Mouse (Mus musculus): Measurements from ENCODE around the gene Lmod3. TPM values are rescaled to one million over a fixed set of nuclear protein-coding genes. Genes with fewer than 3 reads are reported as not detected.

Gene Lmod3
- polyA plus RNA-seq, 1 experiment from 2014 or later = 0.69 TPM

DNA sequence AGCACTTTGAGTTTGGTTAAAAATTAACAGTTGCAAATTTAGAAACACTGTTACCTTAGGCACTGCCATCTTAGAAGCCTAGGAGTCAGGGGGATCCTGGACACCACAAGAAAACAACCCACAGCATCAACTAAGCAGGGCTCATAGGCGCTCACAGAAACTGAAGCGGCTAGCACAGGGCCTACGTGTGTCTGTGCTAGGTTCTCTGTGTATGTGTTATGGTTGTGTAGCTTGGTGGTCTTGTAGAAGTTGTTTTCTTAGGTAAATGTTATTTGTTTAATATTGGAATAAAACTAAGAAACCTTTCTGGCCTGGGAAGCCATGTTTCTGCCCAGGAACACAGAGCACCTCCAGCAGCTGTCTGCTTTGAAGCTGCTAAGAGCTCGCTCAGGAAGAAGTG is 42.8 kb downstream of the Lmod3 start:
- Histone ChIP-seq H3K27me3 (ENCODE audit: control insufficient read depth, insufficient read depth, low read depth, low read length) (no peaks in the 10 kb centered on the region), H3K4me2 (ENCODE audit: low read depth, low read length) (no peak overlapping the region), H3K9ac (ENCODE audit: low read length) (no peak overlapping the region), H3K27ac (ENCODE audit: low read length) (no peak overlapping the region), H3K36me3 (ENCODE audit: control insufficient read depth, insufficient read depth, low read length) (no peaks in the 10 kb centered on the region), H3K9me3 (ENCODE audit: control insufficient read depth, low read length) (no peaks in the 10 kb centered on the region), H3K4me1 (replicated peaks; ENCODE audit: control insufficient read depth, insufficient read depth, low read length) (peaks cover 15% of the 10 kb centered on the region), H3K4me3 (ENCODE audit: low read length) (no peak overlapping the region)
- WGBS = 89% methylated on average over 4 of the region's 4 CpGs
- no peak for ATAC-seq (ENCODE audit: low read depth)

DNA sequence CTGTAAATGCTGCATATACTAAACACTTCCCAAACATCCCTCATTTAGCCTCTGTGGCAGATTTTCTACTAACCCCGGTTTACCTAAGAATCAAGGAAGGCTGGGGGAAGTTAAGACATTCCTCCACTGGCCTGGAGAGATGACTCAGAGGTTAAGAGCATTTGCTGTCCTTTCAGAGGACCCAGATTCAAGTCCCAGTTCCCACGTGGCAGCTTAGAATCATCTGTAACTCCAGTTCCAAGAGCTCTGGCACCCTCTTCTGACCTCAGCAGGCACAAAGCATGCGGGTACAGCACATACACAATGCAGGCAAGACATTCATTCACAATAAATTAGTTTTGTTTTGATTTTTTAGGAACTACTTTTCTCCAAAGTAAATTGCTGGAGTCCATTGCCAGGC is 43.4 kb downstream of the Lmod3 start:
- no peak overlapping the region for H3K27ac ChIP-seq (ENCODE audit: low read length)
- H3K9me3 ChIP-seq (ENCODE audit: control insufficient read depth, low read length) = no peaks in the 10 kb centered on the region
- no peaks in the 10 kb centered on the region for H3K27me3 ChIP-seq (ENCODE audit: control insufficient read depth, insufficient read depth, low read depth, low read length)
- H3K9ac ChIP-seq (ENCODE audit: low read length) = no peak overlapping the region
- H3K36me3 ChIP-seq (ENCODE audit: control insufficient read depth, insufficient read depth, low read length) = no peaks in the 10 kb centered on the region
- ATAC-seq (ENCODE audit: low read depth) = no peak
- H3K4me3 ChIP-seq (ENCODE audit: low read length) = no peak overlapping the region
- peaks cover 21% of the 10 kb centered on the region for H3K4me1 ChIP-seq (replicated peaks; ENCODE audit: control insufficient read depth, insufficient read depth, low read length)
- no peak overlapping the region for H3K4me2 ChIP-seq (ENCODE audit: low read depth, low read length)
- WGBS = 46% methylated on average over 3 of the region's 3 CpGs

DNA sequence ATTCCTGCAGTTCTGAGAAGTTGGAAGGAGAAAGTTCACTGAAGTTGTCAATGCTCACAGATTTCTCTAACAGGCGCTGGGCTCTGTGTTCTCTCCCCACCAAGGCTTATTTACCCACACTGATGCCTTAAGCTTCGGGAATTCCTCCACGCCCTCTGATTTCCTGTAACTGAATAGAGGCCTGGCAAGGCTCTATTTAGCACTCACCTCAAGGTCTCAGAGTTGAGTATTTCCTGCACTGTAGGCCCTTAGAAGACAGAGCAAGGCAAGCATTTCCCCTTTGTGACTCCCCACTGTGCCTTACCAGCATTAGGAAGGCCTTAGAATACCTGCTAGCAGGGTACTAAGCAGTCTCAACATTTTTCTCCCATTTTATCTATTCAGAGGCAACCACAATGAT is 44.2 kb downstream of the Lmod3 start:
- 38% methylated on average over 3 of the region's 3 CpGs for WGBS
- no peak for ATAC-seq (ENCODE audit: low read depth)
- H3K9ac ChIP-seq (ENCODE audit: low read length) = no peak overlapping the region
- no peak overlapping the region for H3K4me3 ChIP-seq (ENCODE audit: low read length)
- no peaks in the 10 kb centered on the region for H3K9me3 ChIP-seq (ENCODE audit: control insufficient read depth, low read length)
- H3K27me3 ChIP-seq (ENCODE audit: control insufficient read depth, insufficient read depth, low read depth, low read length) = no peaks in the 10 kb centered on the region
- no peak overlapping the region for H3K4me2 ChIP-seq (ENCODE audit: low read depth, low read length)
- H3K27ac ChIP-seq (ENCODE audit: low read length) = peak overlapping the region; percentile 66
- H3K36me3 ChIP-seq (ENCODE audit: control insufficient read depth, insufficient read depth, low read length) = no peaks in the 10 kb centered on the region
- H3K4me1 ChIP-seq (replicated peaks; ENCODE audit: control insufficient read depth, insufficient read depth, low read length) = peaks cover 24% of the 10 kb centered on the region

DNA sequence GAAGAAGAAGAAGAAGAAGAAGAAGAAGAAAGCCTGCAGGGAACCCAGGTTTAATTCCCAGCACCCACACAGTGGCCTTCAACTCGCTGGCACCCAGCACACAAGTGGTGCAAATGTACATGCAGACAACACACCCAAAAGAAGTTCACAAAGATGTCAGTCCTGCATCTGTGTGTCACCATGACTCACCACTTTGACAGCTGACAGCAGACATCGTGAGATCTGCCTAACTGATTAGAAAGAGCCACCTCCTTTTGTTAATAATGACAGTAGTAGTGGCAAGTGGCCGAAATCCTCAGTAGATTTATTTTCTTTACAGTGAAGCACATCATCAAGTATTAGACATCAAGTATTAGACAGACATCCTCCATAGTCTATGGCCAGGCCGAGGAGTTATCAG is 45.5 kb downstream of the Lmod3 start:
- Histone ChIP-seq H3K4me1 (replicated peaks; ENCODE audit: control insufficient read depth, insufficient read depth, low read length) (peaks cover 24% of the 10 kb centered on the region), H3K4me3 (ENCODE audit: low read length) (no peak overlapping the region), H3K4me2 (ENCODE audit: low read depth, low read length) (no peak overlapping the region), H3K9me3 (ENCODE audit: control insufficient read depth, low read length) (no peaks in the 10 kb centered on the region), H3K27ac (ENCODE audit: low read length) (no peak overlapping the region), H3K27me3 (ENCODE audit: control insufficient read depth, insufficient read depth, low read depth, low read length) (no peaks in the 10 kb centered on the region), H3K36me3 (ENCODE audit: control insufficient read depth, insufficient read depth, low read length) (no peaks in the 10 kb centered on the region), H3K9ac (ENCODE audit: low read length) (no peak overlapping the region)
- ATAC-seq (ENCODE audit: low read depth) = no peak
- WGBS = 68% methylated on average over 4 of the region's 4 CpGs

DNA sequence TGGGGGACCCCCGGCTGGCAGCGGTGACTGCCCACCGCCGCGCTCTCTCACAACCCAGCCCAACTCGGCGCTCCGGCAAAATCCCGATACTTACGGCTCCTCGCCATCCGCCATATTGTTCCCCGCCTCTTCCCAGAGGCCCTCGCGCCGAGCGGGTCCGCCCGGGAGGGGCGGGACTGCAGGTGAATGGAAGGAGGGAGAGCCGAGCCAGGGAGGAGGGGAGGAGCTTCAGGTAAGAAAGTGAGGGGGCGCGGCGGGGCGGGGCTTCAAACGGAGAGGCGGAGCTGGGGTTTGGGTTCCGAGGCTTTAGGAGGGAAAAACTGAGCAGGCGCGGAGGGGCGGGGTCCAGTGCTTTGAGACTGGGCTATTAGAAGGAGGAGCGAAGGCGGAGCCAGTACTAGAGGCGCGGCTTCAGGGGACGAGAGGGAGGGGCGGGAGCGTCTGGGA is 47.1 kb downstream of the Lmod3 start, which contains the start of gene Uba3:
TSS of gene Uba3 (minus strand) at position 209 of the 447 bp plus-strand sequence.
- H3K9ac ChIP-seq (ENCODE audit: low read length) = peak within 1 kb of the TSS; percentile 95
- 1% methylated on average over 38 of the region's 38 CpGs for WGBS
- peak within 1 kb of the TSS; percentile 69 for H3K4me3 ChIP-seq (ENCODE audit: low read length)
- peak within 1 kb of the TSS; percentile 73 for H3K27ac ChIP-seq (ENCODE audit: low read length)
- ATAC-seq (ENCODE audit: low read depth) = peak; percentile 97
- H3K4me1 ChIP-seq (replicated peaks; ENCODE audit: control insufficient read depth, insufficient read depth, low read length) = peaks cover 20% of the 10 kb centered on the region
- H3K27me3 ChIP-seq (ENCODE audit: control insufficient read depth, insufficient read depth, low read depth, low read length) = no peaks in the 10 kb centered on the region
- peak within 1 kb of the TSS; percentile 78 for H3K4me2 ChIP-seq (ENCODE audit: low read depth, low read length)
- no peaks in the 10 kb centered on the region for H3K36me3 ChIP-seq (ENCODE audit: control insufficient read depth, insufficient read depth, low read length)
- H3K9me3 ChIP-seq (ENCODE audit: control insufficient read depth, low read length) = no peaks in the 10 kb centered on the region

DNA sequence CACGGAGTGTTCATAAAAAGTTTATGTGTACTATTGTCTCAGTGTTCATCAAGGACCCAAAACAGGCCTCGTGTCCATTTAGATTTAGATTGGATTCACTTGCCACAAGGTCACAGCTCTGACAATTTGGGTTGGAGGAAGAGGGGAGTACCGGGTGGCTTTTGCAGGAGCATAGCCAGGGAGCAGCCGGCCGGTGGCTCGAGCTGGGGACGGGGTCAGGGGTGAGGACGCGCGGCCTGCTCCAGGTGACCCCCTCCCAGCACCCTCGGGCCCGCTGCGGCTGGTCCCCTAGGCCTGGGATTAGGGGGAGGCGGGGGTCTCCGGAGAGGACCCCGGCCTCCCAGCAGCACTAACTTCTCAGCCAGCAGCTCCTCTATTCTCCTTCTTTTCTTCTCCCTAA is 47.6 kb downstream of the Lmod3 start:
- WGBS = under 1% methylated on average over 16 of the region's 16 CpGs
- Histone ChIP-seq H3K27ac (ENCODE audit: low read length) (peak overlapping the region; percentile 73), H3K36me3 (ENCODE audit: control insufficient read depth, insufficient read depth, low read length) (no peaks in the 10 kb centered on the region), H3K4me1 (replicated peaks; ENCODE audit: control insufficient read depth, insufficient read depth, low read length) (peaks cover 16% of the 10 kb centered on the region), H3K9ac (ENCODE audit: low read length) (peak overlapping the region; percentile 95), H3K27me3 (ENCODE audit: control insufficient read depth, insufficient read depth, low read depth, low read length) (no peaks in the 10 kb centered on the region), H3K9me3 (ENCODE audit: control insufficient read depth, low read length) (no peaks in the 10 kb centered on the region), H3K4me3 (ENCODE audit: low read length) (peak overlapping the region; percentile 69), H3K4me2 (ENCODE audit: low read depth, low read length) (peak overlapping the region; percentile 78)
- ATAC-seq (ENCODE audit: low read depth) = peak; percentile 43

DNA sequence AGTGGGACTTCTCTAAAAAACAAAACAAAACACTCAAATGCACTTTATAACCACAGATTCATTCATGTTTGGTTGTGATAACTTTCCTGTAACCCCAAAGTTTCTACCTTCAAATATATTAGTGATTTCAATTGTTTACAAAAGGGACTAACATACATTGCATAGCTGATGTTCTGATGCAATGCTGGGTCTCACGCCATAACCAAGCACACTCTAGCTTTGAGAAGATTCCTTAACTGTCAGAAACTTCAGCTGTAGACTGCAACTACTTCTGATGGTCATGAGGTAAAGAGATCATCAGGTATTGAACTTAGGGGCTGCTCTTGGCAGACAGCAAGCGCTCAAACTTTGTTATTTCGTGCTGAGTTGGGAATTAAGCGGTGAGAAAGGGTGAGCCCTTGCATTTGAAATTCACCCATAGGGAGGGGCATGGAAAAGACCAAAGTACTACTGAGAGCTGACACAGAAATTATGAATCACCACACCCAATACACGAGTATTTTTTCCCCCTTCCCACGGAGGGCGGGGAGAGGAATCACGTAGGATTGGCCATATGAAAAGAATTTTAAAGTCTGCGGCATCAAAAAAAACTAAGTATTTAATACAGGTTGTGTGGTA is 48.2 kb downstream of the Lmod3 start:
- ATAC-seq (ENCODE audit: low read depth) = no peak
- no peaks in the 10 kb centered on the region for H3K27me3 ChIP-seq (ENCODE audit: control insufficient read depth, insufficient read depth, low read depth, low read length)
- peaks cover 15% of the 10 kb centered on the region for H3K4me1 ChIP-seq (replicated peaks; ENCODE audit: control insufficient read depth, insufficient read depth, low read length)
- 7% methylated on average over 9 of the region's 9 CpGs for WGBS
- H3K9me3 ChIP-seq (ENCODE audit: control insufficient read depth, low read length) = no peaks in the 10 kb centered on the region
- H3K27ac ChIP-seq (ENCODE audit: low read length) = no peak overlapping the region
- H3K4me3 ChIP-seq (ENCODE audit: low read length) = peak overlapping the region; percentile 69
- peak overlapping the region; percentile 78 for H3K4me2 ChIP-seq (ENCODE audit: low read depth, low read length)
- H3K9ac ChIP-seq (ENCODE audit: low read length) = peak overlapping the region; percentile 95
- no peaks in the 10 kb centered on the region for H3K36me3 ChIP-seq (ENCODE audit: control insufficient read depth, insufficient read depth, low read length)

DNA sequence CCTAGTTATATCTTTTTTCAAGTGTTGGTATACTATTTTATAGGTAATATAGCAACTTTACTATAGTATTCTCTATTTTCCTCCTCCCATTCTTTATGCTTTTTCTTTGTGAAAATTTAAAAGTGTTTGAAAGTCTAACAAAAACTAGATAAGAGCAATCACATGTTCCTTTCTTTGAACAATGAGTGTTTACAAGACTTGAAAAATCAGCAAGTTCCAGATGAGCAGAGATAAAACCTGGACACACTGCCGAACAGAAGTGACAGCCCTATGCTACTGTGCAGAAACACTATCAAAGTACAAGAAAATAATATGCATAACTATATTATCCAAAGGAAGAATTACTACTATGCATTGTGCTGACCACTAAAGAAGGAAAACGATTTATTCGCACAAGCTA is 50.1 kb downstream of the Lmod3 start:
- Histone ChIP-seq H3K4me2 (ENCODE audit: low read depth, low read length) (no peak overlapping the region), H3K4me1 (replicated peaks; ENCODE audit: control insufficient read depth, insufficient read depth, low read length) (peaks cover 15% of the 10 kb centered on the region), H3K9ac (ENCODE audit: low read length) (no peak overlapping the region), H3K36me3 (ENCODE audit: control insufficient read depth, insufficient read depth, low read length) (peaks cover 5% of the 10 kb centered on the region; the same call in 1 of the 2 replicates), H3K9me3 (ENCODE audit: control insufficient read depth, low read length) (no peaks in the 10 kb centered on the region), H3K27ac (ENCODE audit: low read length) (no peak overlapping the region), H3K4me3 (ENCODE audit: low read length) (no peak overlapping the region), H3K27me3 (ENCODE audit: control insufficient read depth, insufficient read depth, low read depth, low read length) (no peaks in the 10 kb centered on the region)
- no peak for ATAC-seq (ENCODE audit: low read depth)
- 58% methylated on average over 3 of the region's 3 CpGs for WGBS

DNA sequence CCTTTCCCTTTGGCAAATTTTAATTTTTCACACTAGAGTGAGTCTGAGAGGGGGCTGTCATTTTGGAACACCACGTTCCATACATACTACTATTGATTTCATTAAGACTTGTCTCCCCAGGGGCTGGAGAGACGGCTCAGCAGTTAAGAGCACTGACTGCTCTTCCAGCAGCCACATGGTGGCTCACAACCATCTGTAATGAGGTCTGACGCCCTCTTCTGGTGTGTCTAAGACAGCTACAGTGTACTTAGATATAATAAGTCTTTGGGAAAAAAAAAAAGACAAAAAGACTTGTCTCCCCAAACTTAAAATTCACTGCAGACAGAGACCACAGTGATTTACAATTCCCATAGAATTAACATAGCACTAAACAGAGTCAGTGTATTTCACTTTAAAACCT is 52.1 kb downstream of the Lmod3 start:
- no peak overlapping the region for H3K4me2 ChIP-seq (ENCODE audit: low read depth, low read length)
- H3K4me3 ChIP-seq (ENCODE audit: low read length) = no peak overlapping the region
- peaks cover 16% of the 10 kb centered on the region for H3K36me3 ChIP-seq (ENCODE audit: control insufficient read depth, insufficient read depth, low read length)
- H3K27ac ChIP-seq (ENCODE audit: low read length) = no peak overlapping the region
- no peaks in the 10 kb centered on the region for H3K27me3 ChIP-seq (ENCODE audit: control insufficient read depth, insufficient read depth, low read depth, low read length)
- peaks cover 15% of the 10 kb centered on the region for H3K4me1 ChIP-seq (replicated peaks; ENCODE audit: control insufficient read depth, insufficient read depth, low read length)
- no peaks in the 10 kb centered on the region for H3K9me3 ChIP-seq (ENCODE audit: control insufficient read depth, low read length)
- H3K9ac ChIP-seq (ENCODE audit: low read length) = no peak overlapping the region
- 64% methylated on average over 3 of the region's 3 CpGs for WGBS
- no peak for ATAC-seq (ENCODE audit: low read depth)

All from lung, embryonic 16.5 days (tissue).